Mouse (Mus musculus) spleen, adult 18-20 months (tissue): ENCODE measurements around the gene Gm28308.

Source experiments
- DNase-seq, 2 experiments: peaks; one replicate each; pipeline ENCODE4 v3.0.0; 2022; ENCODE audit warnings: mixed read lengths in 2 of 2

Gm28308 gene

DNA sequence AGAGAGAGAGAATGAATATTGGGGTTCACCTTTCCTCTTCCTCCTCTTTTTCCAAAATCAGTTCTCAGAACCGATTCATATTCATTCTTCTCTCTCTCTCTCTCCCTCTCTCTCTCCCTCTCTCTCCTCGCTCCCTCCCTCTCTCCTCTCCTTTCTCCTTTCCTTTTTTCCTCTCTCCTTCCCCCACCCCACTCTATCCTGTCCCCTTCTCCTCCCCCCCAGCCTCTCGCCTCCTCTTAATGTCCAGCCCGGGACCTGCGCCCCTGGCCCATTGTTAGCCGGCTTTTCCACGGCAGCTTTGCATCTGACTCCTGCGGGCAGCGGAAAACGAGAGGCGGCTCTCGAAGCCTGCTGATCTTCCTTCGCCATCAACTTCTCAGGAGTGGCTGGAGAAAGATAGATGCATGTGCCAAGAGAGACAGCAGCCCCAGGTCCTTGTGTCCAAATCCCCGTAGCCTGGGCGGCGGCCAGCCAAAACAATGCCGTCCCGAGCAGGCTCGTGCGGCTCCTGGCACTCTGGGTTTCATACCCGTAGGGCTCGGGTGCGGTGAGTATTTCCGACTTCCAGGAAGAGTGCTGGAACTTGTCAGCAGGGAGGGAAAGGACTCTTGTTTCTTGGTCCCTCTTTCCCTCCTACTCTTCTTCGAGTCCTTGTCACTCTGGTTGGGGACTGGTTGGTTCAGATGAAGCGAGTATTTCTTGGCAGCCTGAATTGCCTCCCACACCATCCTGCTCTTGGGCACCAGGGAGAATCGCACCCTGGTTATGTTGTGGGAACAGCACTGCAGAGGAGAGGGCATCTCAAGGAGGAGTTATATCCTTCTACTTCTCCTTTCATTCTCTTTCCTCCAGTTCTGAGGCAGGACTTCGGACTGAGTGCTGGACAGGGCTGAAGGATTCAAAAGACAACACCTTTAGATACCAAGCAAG is 47.4 kb downstream of the Gm28308 start:
- DNase-seq: no peak

- DNase-seq: no peak
These were observed 48.3 kb downstream of the Gm28308 start, which contains the start of gene Hoxa2 for GRCm38 (mm10) chr6:52164626-52165440. Hoxa2 (minus strand) TSS chr6:52164831.

- no peak for DNase-seq
These were observed 49.0 kb downstream of the Gm28308 start for GRCm38 (mm10) chr6:52164051-52164625.

- DNase-seq: no peak
These were observed 49.6 kb downstream of the Gm28308 start for GRCm38 (mm10) chr6:52163366-52164031.

GRCm38 (mm10) chr6:52162611-52163365 is 50.4 kb downstream of the Gm28308 start:
- DNase-seq: no peak

- DNase-seq: no peak
These were observed 51.1 kb downstream of the Gm28308 start for GRCm38 (mm10) chr6:52162093-52162380.

DNA sequence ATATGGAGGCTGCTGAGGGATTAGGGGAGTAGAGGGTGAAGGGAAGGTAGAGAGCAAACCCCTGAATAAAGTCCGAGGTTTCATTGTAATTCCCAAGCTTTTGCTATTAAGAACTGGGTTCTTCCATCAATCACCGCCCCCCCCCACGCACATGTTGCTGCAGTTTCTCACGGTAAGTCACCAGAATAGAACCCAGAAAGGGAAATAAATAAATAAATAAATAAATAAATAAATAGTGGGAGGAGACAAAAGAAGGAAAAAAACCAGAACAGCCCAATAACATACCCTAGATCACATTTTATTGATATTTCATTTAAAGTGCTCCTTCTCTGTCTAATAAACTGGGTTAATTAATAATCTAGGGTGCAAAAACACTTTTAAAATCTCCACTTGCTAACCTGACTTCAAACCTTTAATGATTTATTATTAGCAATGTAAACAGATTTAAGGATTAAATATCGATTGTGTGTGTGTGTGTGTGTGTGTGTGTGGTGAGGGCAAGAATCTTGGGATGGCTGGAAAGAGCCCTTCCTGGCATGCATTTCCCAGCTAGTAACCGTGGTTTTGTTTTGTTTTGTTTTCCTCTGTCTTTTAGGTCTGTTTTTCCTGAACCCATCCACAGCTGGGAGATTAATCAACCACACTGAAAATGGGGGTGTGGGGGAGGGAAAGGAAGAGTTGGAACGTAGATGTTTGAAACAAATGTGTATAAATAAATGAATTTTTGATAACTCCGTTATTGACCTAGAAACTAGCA is 51.6 kb downstream of the Gm28308 start:
- DNase-seq: no peak

DNA sequence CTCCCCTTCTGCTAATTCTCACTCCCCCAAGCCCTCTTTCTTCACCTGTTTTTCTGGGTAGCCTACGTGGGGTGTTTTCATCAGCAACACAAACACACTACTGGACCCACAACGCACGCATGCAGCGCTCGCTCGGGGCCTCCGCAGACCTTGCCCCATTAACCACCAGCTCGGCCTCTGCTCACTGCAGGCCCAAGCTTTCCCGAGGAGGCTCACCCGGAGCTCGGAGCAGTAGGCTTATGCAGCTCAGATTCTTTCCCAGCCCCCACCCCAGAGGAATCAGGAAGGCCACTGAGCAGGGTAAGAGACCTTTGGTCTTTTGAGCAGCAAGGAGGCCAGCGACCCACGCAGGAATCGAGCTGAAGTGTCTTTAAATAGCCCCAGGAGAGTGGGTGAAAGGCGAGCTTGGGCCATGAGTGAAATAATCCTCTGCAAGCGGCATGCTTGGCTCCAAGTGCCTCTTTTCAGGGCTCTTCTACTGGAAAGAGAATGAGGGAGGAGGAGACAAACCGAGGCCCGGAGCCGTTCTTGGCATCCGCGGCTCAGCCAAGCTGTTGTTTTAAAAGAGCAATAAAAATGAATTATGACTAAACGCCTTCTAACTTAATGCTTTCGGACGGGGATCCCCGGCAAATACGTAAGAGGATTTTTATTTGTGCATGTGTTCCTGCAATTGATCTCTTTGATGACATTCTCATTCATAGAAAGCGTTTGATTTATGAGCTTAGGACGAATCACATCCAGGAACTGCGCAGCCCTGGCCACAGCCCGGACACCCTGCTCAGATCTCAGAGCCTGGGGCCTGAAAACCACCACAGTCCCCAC is 52.4 kb downstream of the Gm28308 start:
- DNase-seq: no peak

DNA sequence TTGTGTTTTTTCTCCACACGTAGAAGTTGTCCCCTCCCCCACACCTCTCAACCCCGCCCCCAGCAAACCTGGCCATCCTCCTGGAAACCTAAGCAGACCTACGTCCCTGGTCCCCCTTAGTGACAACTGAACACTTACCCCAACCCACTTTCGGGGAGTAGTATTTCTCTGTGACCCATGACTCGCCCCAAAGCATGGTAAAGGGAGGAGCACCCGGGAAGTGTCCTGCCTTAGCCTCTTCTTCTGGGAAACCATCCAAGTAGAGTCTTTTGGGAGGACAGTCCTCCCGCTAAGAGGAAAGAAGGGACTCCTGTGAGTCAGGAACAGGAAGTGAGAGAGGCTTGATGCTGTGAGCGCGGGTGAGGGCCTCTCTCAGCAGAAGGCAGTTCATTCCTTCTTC is 53.2 kb downstream of the Gm28308 start:
- DNase-seq: no peak

DNA sequence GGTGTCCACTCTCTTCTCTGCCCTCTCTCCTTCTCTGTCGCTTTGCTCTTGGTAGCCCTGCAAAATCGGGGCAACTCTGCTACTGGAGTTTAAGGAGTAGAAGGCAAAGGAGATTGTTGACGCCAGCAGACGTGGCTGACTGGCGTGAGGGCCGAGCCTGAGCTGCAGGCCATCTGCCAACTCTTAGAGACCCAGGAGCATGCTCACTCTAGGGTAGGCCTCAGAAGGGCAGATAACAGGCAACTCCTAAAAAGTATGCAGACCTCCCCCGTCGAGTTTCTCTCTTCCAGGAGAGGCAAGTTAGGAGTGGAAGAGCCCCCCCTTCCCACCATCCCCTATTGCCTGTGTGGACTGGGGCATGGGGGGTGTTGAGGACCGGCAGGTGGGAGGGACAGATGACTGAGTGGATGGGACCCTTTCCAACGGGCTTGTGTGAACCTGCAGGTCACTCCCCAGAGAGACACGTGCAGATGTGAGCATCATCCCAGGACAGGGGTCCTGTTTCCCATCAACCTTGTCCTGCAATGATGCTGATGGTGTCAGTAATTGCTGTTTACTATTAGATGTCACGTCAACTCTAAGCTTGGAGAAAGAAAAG is 53.9 kb downstream of the Gm28308 start:
- DNase-seq: no peak

DNA sequence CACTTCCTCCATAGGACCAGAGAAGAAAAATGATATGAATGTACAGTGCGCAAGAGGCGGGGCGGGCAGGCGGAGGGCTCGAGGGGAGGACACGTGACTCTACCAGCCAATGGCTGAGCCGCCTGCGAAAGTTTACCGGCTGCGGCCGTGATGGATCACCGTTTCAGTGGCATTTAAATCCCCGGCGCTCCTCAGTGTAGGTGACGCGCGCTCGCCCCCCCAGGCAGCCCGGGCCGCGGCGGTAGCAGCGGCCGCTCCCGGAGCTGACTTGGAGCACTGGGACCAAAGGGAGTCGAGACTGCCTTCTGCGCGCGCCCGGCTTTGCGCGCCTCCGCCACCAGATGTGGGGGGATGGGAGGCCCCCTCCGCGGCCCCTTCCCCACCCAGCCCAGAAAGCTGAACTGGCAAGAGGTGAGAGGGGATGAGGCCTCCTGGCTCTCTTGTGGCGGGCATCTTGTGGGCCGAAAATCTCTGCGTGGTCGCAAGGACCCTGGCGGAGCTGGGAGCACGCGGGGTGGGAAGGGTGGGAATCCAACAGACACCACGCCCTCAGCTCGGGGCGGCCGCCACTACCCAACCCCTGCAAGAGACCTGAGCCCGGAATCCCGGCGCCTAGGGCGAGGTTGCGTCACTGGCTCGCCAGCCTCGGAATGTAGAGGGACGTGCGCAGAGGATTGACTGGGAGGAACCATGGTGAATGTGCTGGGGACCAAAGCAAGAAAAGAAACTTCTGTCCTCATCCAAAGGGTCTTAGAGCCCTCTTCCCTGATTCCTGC is 54.7 kb downstream of the Gm28308 start, which contains the start of gene Hoxa1:
Gene Hoxa1, minus strand, starts transcription at position 42 of the 776 bp plus-strand sequence.
- DNase-seq: peak; percentile 45 to 51

- DNase-seq: no peak
These were observed 55.5 kb downstream of the Gm28308 start for GRCm38 (mm10) chr6:52157466-52158275.

DNA sequence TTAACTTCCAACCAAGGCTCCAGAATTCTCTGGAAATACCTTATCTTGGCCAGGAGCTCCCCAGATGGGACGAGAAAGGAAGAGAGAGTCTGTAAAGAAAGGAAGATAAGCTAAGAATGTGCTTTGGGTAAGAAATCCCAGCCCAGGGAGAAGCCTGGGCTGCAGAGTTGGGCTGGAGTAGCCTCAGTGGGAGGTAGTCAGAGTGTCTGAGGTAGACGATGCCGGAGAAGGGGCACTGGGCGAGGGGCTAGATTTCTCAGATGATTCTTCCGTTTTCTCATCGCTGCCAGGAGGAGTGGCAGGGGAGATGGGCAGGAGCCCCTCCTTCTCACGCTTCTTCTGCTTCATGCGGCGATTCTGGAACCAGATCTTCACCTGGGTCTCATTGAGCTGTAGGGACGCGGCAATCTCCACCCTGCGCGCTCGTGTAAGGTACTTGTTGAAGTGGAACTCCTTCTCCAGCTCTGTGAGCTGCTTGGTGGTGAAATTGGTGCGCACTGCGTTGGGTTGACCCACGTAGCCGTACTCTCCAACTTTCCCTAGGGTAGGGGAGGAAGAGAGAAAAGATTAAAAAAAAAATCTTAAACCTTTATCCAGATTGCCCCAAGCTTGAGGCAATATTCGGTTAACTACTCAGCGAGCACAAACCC is 56.5 kb downstream of the Gm28308 start:
- no peak for DNase-seq

DNA sequence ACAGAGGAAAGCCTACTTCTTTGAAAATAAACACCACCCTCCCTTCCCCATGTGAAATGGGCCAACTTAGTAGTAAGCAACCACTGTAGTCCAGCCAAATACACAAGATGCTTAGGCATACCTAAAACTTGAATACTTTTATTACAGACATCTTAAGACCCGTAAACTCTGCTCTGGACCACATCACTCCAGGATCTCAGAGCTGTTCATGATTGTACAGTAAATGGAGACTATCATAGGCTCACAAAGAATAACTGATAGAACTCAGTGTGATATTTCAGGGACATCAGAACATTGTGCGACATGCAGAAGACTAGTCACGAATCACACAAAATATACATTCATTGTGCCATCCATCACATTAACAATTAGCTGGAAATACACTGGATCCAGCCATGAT is 57.7 kb downstream of the Gm28308 start:
- no peak for DNase-seq

DNA sequence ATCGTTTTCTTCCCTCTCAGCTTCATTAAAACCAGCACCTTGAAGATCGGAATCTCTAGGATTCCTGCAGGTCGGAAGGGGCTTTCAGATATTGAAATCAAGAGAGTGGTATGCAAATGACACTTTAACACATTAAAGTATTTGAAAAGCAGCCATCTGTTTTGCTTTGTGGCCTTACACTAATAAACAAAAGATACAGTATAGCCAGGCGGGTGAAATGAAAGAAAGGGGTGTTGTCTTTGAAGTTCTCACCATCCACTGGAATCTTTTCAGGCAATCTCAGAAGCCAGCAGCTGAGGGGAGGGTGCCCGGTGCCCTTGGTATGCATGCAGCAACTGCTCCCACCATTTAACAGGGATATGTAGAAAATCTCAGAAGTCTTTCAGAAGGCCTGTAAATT is 59.1 kb downstream of the Gm28308 start:
- no peak for DNase-seq

- no peak for DNase-seq
These were observed 59.9 kb downstream of the Gm28308 start for GRCm38 (mm10) chr6:52153270-52153669.
